Mouse (Mus musculus): Measurements from ENCODE around the gene Prss29. TPM values are rescaled to one million over a fixed set of nuclear protein-coding genes. Genes with fewer than 3 reads are reported as not detected.

The Prss29 gene
- not detected for total RNA-seq (2022)

DNA sequence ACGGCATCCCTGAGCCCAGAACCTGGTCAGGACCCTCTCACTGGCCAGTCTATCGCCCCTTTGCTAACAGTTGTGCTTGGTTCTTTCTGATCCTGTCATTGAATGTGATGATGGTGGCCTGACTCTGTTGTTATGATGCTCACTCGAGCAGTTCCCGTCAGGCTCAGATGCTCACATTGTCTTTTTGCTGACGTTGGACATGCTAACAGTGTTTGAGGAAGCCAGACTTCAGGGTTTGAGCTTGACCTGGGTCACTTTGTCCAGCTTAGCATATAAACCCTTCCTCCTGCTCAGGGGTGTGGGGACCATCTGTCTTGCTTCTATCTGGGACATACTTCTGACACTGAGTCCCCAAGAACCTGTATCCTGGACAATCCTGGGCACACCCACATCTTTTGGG, at the start of gene Prss29:
Gene Prss29, plus strand, starts transcription at position 301 of the 400 bp plus-strand sequence.
- DNase-seq (ENCODE audit: low spot score in 2 of 2) = no peak

DNA sequence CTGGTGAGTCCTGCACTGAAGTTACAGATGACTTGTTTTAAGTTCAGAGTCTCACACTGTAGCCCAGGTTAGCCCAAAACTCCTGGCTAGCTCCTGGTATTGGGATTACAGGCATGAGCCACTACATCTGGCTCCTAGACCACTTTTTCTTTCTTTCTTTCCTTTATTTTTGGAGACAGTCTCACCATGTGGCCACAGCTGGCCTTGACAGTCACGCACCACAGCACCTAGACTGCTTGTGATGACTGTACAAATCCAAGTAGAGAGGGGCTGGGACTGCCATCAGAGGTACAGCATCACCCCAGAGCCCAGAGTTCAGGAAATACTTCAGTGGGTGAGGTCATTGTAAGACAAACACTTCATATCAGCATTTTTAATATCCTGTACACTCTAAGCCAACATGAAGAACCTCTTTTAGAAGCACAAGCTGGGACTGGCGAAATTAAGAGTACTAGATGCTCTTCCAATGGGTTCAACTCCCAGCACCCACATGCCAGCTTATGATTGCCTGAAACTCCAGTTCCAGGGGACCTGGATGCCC, 47.6 kb upstream of the Prss29 start:
- no peak for DNase-seq (ENCODE audit: low spot score in 2 of 2)

DNA sequence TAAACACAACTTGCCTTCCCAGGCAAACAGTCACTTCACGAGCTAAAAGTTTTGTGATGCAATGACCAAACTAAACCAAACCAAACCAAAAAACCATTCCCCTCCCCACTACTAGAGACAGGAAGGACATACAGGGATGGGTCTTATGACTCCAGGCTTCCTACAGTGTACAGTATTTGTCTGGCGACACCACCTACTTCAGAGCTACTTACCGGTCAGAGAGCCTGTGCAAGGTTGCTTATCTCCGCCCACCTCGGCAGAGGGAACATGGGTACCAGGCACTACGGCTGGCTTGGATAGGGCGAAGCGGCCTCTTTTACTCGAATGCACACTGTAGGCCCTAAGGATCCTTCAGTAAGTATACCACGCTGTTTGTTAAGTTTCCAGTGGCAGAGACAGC, 46.1 kb upstream of the Prss29 start:
- no peak for DNase-seq (ENCODE audit: low spot score in 2 of 2)

DNA sequence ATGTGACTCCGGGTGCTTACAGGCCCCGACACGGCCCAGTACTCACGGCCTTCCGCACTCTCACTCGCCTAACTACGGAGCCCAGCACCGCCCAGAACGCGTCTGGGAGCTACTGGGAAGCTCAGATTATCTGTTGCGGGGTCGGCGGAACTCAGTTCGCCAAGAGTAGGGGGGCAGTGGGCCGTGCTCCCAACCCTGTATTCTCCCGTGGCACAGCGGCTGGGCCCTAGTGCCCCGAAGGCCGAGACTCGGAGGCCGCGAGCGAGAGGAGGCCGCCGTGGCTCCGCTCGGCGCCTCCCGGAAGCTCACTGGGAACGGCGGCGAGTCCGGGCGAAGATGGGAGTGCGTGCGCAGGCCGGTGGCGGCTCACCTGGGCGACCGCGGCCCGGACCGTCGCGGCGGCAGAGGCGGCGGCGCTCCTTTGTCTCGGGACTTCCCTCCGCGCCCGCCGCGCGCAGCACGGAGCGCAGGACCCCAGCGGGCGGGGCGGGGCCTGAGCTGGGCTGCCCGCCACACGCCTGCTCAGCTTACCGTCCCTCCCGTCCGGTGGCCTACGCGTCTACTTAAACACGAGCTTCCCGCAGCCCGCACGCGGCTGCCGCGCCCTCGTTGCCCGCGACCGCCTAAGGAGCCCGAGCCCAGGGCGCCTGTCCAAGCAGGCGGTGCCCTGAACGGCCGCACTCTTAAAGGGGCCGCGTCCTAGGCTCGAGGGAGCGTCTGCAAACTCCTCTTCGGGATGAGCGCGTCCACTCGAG, 45.3 kb upstream of the Prss29 start:
- DNase-seq (ENCODE audit: low spot score in 2 of 2) = peak; percentile 82 to 93

DNA sequence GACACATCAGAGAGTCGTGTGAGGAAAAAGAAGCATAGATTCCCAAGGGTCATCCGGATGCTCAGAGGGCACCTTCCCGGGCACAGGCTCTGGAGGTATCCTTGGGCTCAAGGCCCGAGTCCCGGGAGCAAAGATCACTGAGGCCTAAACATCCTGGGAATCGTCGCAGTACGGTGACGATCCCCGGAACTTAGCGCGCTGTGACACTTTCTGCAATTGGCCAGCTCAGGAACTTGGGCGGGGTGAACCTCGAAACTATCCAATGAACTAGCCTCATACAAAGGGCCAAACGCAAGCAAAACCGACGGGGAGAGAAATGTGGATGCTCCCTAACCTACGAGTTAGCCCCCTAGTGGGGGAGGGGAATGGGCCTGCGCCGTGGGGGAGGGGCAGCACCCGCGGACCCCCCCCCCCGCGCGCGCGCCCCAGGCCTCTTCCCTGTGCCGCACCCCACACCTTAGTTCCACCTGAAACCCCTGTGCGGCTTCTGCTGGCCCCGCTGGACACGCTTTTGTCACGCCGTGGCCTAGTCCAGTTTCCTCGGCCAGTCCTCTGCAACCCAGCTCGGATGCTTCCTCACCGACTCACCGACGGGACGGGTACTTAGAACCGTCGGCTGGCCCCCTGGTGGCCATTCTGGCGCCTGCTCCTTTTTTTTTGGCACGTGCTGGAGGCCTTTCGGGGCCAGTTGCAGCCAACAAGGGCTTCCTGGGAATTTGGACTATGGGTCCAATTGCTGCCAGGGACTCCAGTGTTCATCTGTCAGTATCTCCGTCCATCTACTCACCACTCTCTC, 44.5 kb upstream of the Prss29 start:
- DNase-seq (ENCODE audit: low spot score in 2 of 2) = peak; percentile 92 to 98

DNA sequence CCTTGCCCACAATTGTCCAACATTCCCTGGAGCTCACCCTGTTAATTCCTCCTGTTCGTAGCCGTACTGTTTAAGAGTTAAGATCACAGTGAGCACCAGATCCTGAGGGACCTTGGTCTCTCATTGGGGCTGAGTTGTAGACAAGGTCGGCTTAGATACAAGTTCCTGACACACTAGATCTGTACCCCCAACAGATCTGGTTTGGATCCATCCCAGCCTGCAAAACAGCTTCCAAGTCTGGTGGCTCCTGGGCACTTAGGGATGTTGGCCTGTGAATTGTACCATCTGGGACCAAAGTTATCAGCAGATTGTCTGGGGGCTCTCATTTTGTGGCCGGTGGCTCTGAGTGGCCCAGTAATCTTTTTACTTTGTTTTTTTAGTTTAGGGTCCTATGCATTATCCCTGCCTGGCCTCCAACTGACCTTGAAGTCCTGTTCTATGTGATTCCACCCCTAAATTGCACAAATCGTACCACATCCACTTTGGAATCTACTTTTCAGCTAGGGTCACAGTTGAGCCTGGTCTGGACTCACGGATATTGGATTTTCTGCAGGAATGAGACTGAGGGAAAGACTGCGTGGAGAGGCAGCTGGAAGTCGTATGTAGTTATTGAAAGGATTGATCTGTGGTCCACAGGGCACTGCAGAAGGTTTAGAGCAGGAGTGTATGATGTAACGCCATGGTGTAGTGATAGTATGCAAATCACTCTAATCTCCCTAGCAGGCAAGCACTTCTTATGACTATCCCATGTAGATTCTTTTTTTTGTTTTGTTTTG, 43.7 kb upstream of the Prss29 start, which contains the start of gene Ube2i:
Gene Ube2i, minus strand, starts transcription at position 52 of the 776 bp plus-strand sequence.
- no peak for DNase-seq (ENCODE audit: low spot score in 2 of 2)

DNA sequence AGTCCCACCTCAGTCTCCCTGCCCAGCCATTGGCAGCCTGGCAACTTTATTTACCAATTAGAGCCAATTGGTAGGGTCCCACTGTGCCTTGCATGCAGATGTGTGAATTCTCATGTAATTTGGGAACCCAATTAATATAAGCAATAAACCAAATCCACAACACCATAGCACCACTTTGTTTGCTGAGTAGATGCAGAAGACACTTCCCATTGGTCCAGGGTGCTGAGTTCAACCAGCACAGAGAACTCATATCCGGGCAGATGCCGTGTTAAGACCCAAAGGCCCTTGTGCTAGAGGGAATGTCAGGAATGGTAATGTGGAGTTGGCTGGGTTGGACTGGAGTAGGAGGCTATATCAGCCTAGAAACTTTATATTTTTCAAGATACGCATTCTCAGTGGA, 42.6 kb upstream of the Prss29 start:
- DNase-seq (ENCODE audit: low spot score in 2 of 2) = no peak

DNA sequence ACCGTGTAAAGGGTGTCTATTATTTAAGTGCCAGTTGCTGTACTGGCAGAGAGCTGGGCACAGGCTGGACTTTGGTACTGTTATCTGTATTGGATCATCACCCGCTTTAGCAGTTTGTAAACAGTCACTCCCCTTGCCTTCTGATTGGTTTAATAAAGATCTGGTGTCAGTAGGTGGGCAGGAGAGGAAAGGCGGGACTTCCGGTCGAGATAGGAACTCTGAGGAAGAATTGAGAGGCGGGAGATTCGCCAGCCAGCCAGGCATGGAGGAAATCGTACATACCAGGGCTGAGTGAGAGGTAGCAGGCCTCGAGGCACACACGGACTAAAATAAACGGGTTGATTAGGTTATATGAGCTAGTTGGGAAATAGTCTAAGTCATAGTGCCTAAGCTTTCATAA, 36.3 kb upstream of the Prss29 start:
- DNase-seq (ENCODE audit: low spot score in 2 of 2) = no peak

DNA sequence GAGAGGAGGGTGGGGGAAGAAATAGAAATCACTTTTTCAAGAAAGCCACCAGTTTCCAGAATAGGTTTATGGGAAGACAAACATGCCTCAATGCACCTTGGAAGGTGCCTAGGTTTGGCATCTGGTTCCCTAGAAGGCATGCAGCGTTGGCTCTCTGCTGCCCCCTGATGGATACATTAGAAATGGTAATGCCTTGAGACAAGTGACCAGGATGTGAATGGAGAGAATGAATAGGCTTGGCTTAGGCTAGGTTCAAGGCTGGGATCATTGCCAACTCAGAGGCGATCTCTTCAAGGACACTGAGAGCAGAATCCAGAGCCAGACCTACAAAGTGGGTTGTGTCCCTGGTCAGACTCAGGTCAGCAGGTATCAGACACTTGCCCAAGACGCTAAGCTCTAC, 33.4 kb upstream of the Prss29 start:
- DNase-seq (ENCODE audit: low spot score in 2 of 2) = peak; percentile 26 to 56

DNA sequence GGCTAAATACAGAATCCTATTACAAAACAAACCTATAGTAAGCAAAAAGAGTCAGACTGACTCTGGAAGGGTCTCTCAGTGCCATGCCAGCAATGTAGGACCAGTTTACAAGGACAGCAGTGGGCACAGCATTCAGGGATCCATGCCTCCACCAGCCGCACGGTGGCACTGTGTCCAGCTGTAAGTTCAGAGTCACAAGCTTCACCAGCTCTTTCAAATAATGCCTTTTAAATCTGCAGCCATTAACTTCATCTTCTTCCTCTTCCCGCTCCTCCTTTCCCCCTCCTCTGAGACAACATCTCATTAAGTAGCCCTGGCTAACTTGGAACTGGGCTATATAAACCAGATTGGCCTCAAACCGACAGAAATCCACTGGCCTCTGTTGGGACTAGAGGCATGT, 29.6 kb upstream of the Prss29 start:
- DNase-seq (ENCODE audit: low spot score in 2 of 2) = peak in 1 of 2 experiments; percentile 47

DNA sequence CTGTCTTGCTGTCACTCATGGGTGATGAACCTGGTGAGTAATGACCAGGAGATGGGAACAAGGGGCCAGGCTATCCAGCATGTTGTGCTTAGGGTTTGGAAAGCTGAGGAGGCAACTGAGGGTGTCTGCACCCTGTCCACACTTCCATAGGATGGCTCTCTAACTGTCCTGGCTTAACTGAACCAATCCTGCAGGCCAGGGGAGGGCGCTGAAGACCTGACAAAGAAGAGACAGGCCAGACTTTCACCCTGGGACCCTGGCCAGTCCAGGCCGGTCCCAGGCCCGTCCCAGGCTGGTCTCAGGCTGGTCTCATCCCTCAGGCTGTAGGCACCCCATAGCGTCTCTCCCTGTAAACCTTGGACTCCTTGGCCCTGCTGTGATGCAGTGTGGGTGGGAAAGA, 28.0 kb upstream of the Prss29 start:
- no peak for DNase-seq (ENCODE audit: low spot score in 2 of 2)

DNA sequence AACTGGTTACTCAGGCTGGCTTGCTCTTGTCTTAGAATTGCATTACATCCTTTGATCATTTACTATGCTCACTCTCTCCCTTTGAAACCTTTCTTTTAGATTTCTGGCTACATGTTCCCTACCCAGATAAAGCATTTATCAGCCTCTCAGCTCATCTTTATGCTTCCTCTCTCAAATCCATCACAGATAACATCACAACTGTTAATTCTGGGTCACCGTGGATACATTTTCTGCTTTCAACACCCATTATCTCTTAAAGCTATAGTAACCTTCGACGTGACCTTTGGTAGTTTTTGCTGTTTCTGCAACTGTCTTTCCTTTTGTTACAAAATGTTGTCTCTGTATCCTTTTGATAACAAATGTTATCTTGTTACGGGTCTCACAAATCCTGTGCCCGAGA, 25.0 kb upstream of the Prss29 start:
- DNase-seq (ENCODE audit: low spot score in 2 of 2) = no peak

DNA sequence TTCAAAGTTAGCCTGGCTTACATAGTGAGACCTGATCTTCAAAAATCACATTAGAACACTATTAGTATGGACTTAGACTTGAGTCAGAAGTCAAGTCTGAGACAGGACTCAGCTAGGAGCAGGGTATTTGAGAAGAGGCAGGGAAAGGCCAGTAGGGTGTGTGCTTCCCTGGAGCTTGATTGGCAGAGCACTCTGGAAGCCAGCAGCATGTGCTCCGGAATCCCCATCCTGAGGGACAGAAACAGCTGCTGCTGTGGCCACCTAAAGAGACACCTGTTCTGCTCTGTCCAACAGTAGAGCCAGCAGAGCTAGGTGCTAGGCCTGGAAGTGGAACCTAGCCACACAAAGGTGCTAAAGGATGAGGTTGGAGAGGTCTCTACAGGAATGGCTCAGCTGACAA, 24.3 kb upstream of the Prss29 start:
- no peak for DNase-seq (ENCODE audit: low spot score in 2 of 2)

DNA sequence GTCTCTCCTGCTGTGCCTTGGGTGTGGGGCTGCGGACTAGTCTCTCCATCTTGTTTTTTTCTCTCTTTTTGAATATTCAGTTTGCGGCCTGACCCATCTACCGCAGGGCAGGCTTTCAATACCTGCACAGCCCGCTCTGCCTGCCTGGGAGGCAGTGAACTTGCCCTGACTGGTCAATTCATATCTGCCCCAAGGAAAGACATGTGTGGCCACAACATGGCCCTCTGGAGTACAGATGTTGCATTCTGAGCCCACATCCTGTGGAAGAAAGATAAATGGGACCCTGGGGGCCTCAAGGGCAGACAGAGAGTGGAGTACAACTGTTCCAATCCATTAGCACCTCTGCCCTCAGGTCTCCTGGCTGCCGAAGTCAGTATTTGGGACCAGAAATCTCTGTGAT, 20.4 kb upstream of the Prss29 start, which contains the start of gene Prss34:
Gene Prss34, plus strand, starts transcription at position 301 of the 400 bp plus-strand sequence.
- DNase-seq (ENCODE audit: low spot score in 2 of 2) = no peak

DNA sequence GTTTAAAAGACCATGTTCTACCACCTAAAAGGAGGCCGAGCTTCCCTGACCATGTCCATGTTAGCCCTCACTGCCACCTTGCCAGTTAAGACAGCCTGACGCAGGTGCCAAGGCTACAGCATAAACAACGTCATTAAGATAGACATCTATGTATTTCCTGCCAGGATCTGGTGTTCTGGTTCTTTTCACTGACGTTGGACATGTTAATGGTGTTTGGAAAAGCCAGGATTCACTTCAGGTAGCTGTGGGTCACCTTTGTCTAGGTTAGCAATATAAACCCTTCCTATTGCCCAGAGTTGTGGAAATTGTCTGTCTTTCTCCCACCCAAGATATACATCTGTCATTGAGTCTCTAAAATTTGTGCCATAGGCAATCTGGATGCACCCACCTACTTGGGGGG, 10.1 kb upstream of the Prss29 start, which contains the start of gene Prss28:
Gene Prss28, plus strand, starts transcription at position 301 of the 400 bp plus-strand sequence.
- no peak for DNase-seq (ENCODE audit: low spot score in 2 of 2)

DNA sequence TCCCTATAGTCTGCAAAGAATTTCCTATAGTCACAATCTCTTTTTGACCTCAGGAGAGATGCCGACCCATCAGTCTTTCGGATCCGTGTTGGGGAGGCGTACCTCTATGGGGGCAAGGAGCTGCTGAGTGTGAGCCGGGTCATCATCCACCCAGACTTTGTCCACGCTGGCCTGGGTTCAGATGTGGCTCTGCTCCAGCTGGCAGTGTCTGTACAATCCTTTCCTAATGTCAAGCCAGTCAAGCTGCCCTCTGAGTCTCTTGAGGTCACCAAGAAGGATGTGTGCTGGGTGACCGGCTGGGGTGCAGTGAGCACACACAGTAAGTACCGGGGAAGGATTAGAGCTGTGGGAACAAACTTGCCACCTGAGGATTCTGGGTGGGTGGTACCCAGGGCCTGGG, 2.4 kb downstream of the Prss29 start:
- DNase-seq (ENCODE audit: low spot score in 2 of 2) = no peak

DNA sequence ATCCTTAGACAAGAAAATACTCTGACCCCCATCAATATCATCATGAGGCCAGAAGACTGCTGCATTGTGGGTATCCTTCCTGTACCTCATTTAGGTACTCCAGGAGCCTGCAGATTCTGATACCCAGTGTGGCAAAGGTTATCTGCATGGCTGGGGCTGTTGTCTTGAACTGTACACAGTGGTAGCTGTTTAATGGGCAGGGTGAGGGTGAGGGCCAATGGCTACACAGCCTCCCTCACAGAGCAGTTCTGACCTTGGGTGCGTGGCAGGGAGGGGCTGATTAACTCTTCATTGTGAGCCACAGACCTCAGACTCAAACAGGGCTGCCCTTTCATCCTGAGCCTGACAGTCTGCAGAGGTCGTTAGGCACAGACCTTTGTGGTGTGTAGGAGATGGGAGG, 4.5 kb downstream of the Prss29 start:
- no peak for DNase-seq (ENCODE audit: low spot score in 2 of 2)

DNA sequence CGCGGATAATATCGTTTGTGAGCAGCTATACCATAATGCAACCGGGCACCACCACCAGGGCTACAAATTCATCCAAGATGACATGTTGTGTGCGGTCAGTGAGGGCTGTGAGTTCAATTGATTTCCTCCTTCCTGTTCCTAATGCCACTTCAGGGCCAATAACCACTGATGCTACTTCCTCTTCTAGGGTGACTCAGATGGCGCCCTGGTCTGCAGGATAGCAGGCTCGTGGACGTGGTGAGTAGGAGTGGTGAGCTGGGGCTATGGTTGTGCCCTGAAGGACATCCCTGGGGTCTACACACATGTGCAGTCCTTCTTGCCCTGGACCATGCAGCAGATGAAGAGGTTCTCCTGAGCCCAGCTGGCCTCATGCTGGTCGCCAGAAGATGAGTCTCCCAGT, 13.9 kb downstream of the Prss29 start:
- DNase-seq (ENCODE audit: low spot score in 2 of 2) = no peak

DNA sequence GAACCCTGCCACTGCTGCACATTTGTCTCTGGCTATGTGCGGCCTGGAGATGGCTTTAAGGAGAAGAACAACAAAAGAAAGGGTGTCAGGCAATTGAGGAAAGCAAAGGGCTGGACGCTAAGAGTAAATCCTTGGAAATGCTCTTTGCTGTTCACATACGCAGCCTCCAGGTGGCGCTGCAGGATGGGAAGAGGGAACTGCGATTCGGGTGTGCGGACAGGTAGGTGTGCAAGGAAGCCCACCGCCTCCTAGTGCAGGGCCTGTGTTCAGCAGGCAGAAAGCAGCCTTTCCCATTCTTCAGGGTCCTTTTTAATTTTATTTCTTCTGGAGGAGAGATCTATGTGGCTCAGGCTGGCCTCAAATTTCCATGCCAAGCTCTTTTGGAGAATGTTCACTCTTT, 15.5 kb downstream of the Prss29 start:
- DNase-seq (ENCODE audit: low spot score in 2 of 2) = peak; percentile 12 to 51

DNA sequence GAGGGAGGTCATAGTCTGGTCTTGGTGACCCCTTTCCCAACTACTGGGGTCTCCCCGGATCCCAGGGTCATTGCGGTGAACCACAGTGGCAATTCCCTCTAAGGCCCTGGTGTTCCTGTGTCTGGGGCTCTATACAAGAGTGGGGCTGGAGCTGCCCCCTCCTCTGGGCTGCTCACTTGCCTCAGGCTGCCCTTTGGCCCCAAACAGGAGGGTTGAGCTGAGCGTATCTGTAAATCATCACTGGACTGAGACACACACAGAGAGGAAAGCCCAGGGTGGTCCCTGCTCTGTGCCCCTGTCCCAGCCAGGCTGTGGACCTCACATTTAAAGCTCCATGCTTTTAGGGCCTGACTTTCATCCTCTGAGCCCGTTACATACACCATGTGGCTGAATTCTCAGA, 19.8 kb downstream of the Prss29 start:
- no peak for DNase-seq (ENCODE audit: low spot score in 2 of 2)

DNA sequence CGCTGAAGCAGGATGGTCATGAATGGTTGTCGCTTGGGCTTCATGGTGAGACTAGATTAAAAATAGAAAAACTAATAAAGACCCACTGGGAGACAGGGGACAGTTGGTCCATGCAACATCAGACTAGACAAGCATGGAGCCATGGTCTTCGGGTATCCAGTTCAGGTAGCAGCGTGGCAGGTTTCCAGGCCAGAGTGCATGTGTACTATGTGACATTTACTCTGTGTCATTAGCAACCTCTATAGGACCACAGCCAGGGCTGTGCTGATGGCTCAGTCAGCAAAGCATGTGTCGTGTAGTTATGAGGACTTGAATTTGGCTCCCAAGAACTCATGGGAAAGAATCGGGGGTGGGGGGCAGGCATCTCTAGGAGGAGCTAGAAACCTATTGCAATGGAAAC, 21.5 kb downstream of the Prss29 start:
- DNase-seq (ENCODE audit: low spot score in 2 of 2) = no peak

DNA sequence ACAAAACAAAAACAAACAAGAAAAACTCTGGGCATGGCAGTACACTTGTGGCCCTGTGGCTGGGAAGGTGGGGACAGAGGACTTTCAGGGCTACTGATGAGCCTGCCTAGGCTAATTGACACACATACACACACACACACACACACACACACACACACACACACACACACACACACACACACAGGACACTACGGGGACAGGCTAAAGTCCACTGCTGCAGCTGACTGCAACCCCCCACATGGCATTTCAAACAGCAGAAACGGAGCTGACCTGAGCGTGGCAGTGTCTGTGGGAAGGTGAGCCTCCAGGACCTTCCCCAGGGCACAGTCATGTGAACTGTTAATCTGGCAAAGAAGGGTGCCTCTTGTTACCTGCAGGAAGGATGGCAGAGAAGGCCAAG, 23.0 kb downstream of the Prss29 start:
- DNase-seq (ENCODE audit: low spot score in 2 of 2) = no peak
